Mouse (Mus musculus) MN1 (cell line): ENCODE results near the gene Cmtr1.
A peak's percentile ranks its signal among the peaks of the same experiment; 100 is the strongest.

Experiments used
- DNase-seq: peaks from one replicate; pipeline ENCODE4 v3.0.0-alpha.2; 2016; ENCODE audit warnings: low spot score

Gene Cmtr1

GRCm38 (mm10) chr17:29669030-29669429 lies 8.6 kb downstream of the Cmtr1 start:
- DNase-seq = no peak

GRCm38 (mm10) chr17:29669936-29670335 lies 9.5 kb downstream of the Cmtr1 start:
- DNase-seq = peak; percentile 14

GRCm38 (mm10) chr17:29671021-29671420 lies 10.6 kb downstream of the Cmtr1 start:
- DNase-seq = no peak

- DNase-seq = no peak
These were observed 12.9 kb downstream of the Cmtr1 start for GRCm38 (mm10) chr17:29673325-29673724.

- no peak for DNase-seq
These were observed 18.1 kb downstream of the Cmtr1 start for GRCm38 (mm10) chr17:29678526-29678925.

GRCm38 (mm10) chr17:29679038-29679767 lies 18.8 kb downstream of the Cmtr1 start:
- DNase-seq = no peak

GRCm38 (mm10) chr17:29680174-29680573 lies 19.8 kb downstream of the Cmtr1 start:
- DNase-seq = no peak

- DNase-seq = no peak
These were observed 20.5 kb downstream of the Cmtr1 start for GRCm38 (mm10) chr17:29680921-29681320.

GRCm38 (mm10) chr17:29681669-29682068 lies 21.3 kb downstream of the Cmtr1 start:
- DNase-seq = no peak

- DNase-seq = no peak
These were observed 21.9 kb downstream of the Cmtr1 start for GRCm38 (mm10) chr17:29682261-29682660.

- DNase-seq = no peak
These were observed 22.7 kb downstream of the Cmtr1 start for GRCm38 (mm10) chr17:29683127-29683526.

GRCm38 (mm10) chr17:29684275-29684674 lies 23.9 kb downstream of the Cmtr1 start:
- no peak for DNase-seq

- DNase-seq = no peak
These were observed 26.4 kb downstream of the Cmtr1 start for GRCm38 (mm10) chr17:29686771-29687170.

GRCm38 (mm10) chr17:29687373-29687772 lies 27.0 kb downstream of the Cmtr1 start:
- DNase-seq = no peak

- DNase-seq = no peak
These were observed 28.2 kb downstream of the Cmtr1 start for GRCm38 (mm10) chr17:29688610-29689009.

GRCm38 (mm10) chr17:29690257-29690656 lies 29.9 kb downstream of the Cmtr1 start:
- no peak for DNase-seq

GRCm38 (mm10) chr17:29692827-29693226 lies 32.4 kb downstream of the Cmtr1 start:
- DNase-seq = no peak

- DNase-seq = no peak
These were observed 33.2 kb downstream of the Cmtr1 start for GRCm38 (mm10) chr17:29693571-29693970.

- no peak for DNase-seq
These were observed 34.1 kb downstream of the Cmtr1 start for GRCm38 (mm10) chr17:29694516-29694915.

- no peak for DNase-seq
These were observed 36.5 kb downstream of the Cmtr1 start for GRCm38 (mm10) chr17:29696940-29697339.

GRCm38 (mm10) chr17:29698421-29698820 lies 38.0 kb downstream of the Cmtr1 start:
- DNase-seq = no peak

- no peak for DNase-seq
These were observed 40.2 kb downstream of the Cmtr1 start for GRCm38 (mm10) chr17:29700573-29700972.

- DNase-seq = no peak
These were observed 42.7 kb downstream of the Cmtr1 start for GRCm38 (mm10) chr17:29702938-29703710.
